Mouse (Mus musculus) hindbrain, embryonic 13.5 days (tissue): Measurements from ENCODE around the gene Stambp. TPM values are rescaled to one million over a fixed set of nuclear protein-coding genes. Genes with fewer than 3 reads are reported as not detected.

Source experiments
- ATAC-seq: fragments of 200-750 bp; cut with Nextera tagmentation; 2 replicates; pipeline ENCODE4 v1.8.0; 2017; ENCODE audit warnings: moderate TSS enrichment; ENCODE audit not compliant: low FRiP score
- H3K27ac ChIP-seq: fragments of 300-500 bp; sonication (generic); 2 replicates; pipeline ENCODE4 v1.5.1; 2015; ENCODE audit warnings: inconsistent platforms, mild to moderate bottlenecking, moderate library complexity
- H3K27me3 ChIP-seq: fragments of 300-500 bp; sonication (generic); 2 replicates; pipeline ENCODE4 v1.6.1; 2015; ENCODE audit warnings: mild to moderate bottlenecking, inconsistent platforms
- H3K36me3 ChIP-seq: fragments of 300-500 bp; sonication (generic); 2 replicates; pipeline ENCODE4 v1.6.1; 2015; ENCODE audit warnings: mild to moderate bottlenecking, inconsistent platforms
- H3K4me1 ChIP-seq: fragments of 300-500 bp; sonication (generic); replicated peaks from 2 replicates; pipeline ENCODE4 v1.6.1; 2015; ENCODE audit warnings: inconsistent platforms
- H3K4me2 ChIP-seq: fragments of 300-500 bp; sonication (generic); 2 replicates; pipeline ENCODE4 v1.6.1; 2015; ENCODE audit warnings: inconsistent platforms, mild to moderate bottlenecking, moderate library complexity
- H3K4me3 ChIP-seq: fragments of 300-500 bp; sonication (generic); 2 replicates; pipeline ENCODE4 v1.5.1; 2015; ENCODE audit warnings: mild to moderate bottlenecking, inconsistent platforms
- H3K9ac ChIP-seq: fragments of 300-500 bp; sonication (generic); 2 replicates; pipeline ENCODE4 v1.6.1; 2015; ENCODE audit warnings: mild to moderate bottlenecking, inconsistent platforms
- H3K9me3 ChIP-seq: fragments of 300-500 bp; sonication (generic); 2 replicates; pipeline ENCODE4 v1.6.1; 2016; ENCODE audit warnings: inconsistent platforms
- WGBS: fragments of 180-500 bp; shearing (Covaris S2); methylation state at CpG from one replicate; pipeline ENCODE4 v1.1.7; 2015; 5-methylcytosine and 5-hydroxymethylcytosine counted together
- polyA plus RNA-seq: library from polyadenylated mRNA; unstranded; fragments of >200 nt; fragmentation: Nextera tagmentation; extraction: Ambion mirVana; gene quantifications from 2 replicates; pipeline ENCODE4 v1.2.1, GENCODE M21; 2015

Stambp gene
- polyA plus RNA-seq = 50.1 and 51.4 TPM in 2 replicates

GRCm38 (mm10) chr6:83572671-83573070 is at the start of gene Stambp:
TSS of gene Stambp (minus strand) at chr6:83572729.
- H3K4me3 ChIP-seq = peak within 1 kb of the TSS; percentile 84
- H3K27me3 ChIP-seq = peaks cover 15% of the 10 kb centered on the region; the same call in 1 of the 2 replicates
- H3K4me1 ChIP-seq = peaks cover 32% of the 10 kb centered on the region
- ATAC-seq = peak; percentile 88
- peak within 1 kb of the TSS; percentile 91 for H3K9ac ChIP-seq
- H3K36me3 ChIP-seq = peaks cover 17% of the 10 kb centered on the region
- peak within 1 kb of the TSS; percentile 95 for H3K27ac ChIP-seq
- H3K9me3 ChIP-seq = no peaks in the 10 kb centered on the region
- H3K4me2 ChIP-seq = peak within 1 kb of the TSS; percentile 82
- 0% methylated on average over 8 of the region's 11 CpGs for WGBS

GRCm38 (mm10) chr6:83619955-83620354 is 47.4 kb upstream of the Stambp start:
- ATAC-seq = no peak
- no peak overlapping the region for H3K4me3 ChIP-seq
- WGBS = 61% methylated on average over 9 of the region's 9 CpGs
- no peaks in the 10 kb centered on the region for H3K4me1 ChIP-seq
- H3K4me2 ChIP-seq = no peak overlapping the region
- H3K27me3 ChIP-seq = no peaks in the 10 kb centered on the region
- no peak overlapping the region for H3K27ac ChIP-seq
- no peak overlapping the region for H3K9ac ChIP-seq
- no peaks in the 10 kb centered on the region for H3K36me3 ChIP-seq
- no peaks in the 10 kb centered on the region for H3K9me3 ChIP-seq

- H3K27me3 ChIP-seq = no peaks in the 10 kb centered on the region
- WGBS = 86% methylated on average over 15 of the region's 15 CpGs
- no peaks in the 10 kb centered on the region for H3K9me3 ChIP-seq
- no peaks in the 10 kb centered on the region for H3K4me1 ChIP-seq
- no peaks in the 10 kb centered on the region for H3K36me3 ChIP-seq
- no peak overlapping the region for H3K4me2 ChIP-seq
- ATAC-seq = no peak
- no peak overlapping the region for H3K4me3 ChIP-seq
- H3K27ac ChIP-seq = no peak overlapping the region
- H3K9ac ChIP-seq = no peak overlapping the region
Measured at GRCm38 (mm10) chr6:83617581-83618335, 45.2 kb upstream of the Stambp start.

- Histone ChIP-seq H3K4me3 (no peak overlapping the region), H3K27me3 (no peaks in the 10 kb centered on the region), H3K9me3 (no peaks in the 10 kb centered on the region), H3K27ac (no peak overlapping the region), H3K36me3 (no peaks in the 10 kb centered on the region), H3K9ac (no peak overlapping the region), H3K4me2 (no peak overlapping the region), H3K4me1 (no peaks in the 10 kb centered on the region)
- WGBS = 82% methylated on average over 5 of the region's 5 CpGs
- no peak for ATAC-seq
Measured at GRCm38 (mm10) chr6:83616512-83616911, 44.0 kb upstream of the Stambp start.

GRCm38 (mm10) chr6:83614469-83614868 is 41.9 kb upstream of the Stambp start:
- Histone ChIP-seq H3K4me1 (no peaks in the 10 kb centered on the region), H3K27me3 (no peaks in the 10 kb centered on the region), H3K9ac (no peak overlapping the region), H3K36me3 (no peaks in the 10 kb centered on the region), H3K4me2 (no peak overlapping the region), H3K9me3 (no peaks in the 10 kb centered on the region), H3K27ac (no peak overlapping the region), H3K4me3 (no peak overlapping the region)
- 94% methylated on average over 4 of the region's 4 CpGs for WGBS
- ATAC-seq = no peak

- Histone ChIP-seq H3K27me3 (no peaks in the 10 kb centered on the region), H3K36me3 (no peaks in the 10 kb centered on the region), H3K4me3 (no peak overlapping the region), H3K9me3 (no peaks in the 10 kb centered on the region), H3K4me1 (no peaks in the 10 kb centered on the region), H3K4me2 (no peak overlapping the region), H3K27ac (no peak overlapping the region), H3K9ac (no peak overlapping the region)
- WGBS = 95% methylated on average over 1 of the region's 1 CpGs
- no peak for ATAC-seq
Measured at GRCm38 (mm10) chr6:83612976-83613375, 40.4 kb upstream of the Stambp start.

- 85% methylated on average over 6 of the region's 6 CpGs for WGBS
- Histone ChIP-seq H3K9me3 (no peaks in the 10 kb centered on the region), H3K4me2 (peak overlapping the region; percentile 57), H3K36me3 (no peaks in the 10 kb centered on the region), H3K27ac (no peak overlapping the region), H3K9ac (no peak overlapping the region), H3K27me3 (0 out of 2 replicates have a peak, but pooled peaks cover 5% of the 10 kb centered on the region), H3K4me3 (no peak overlapping the region), H3K4me1 (peaks cover 5% of the 10 kb centered on the region; the same call in 1 of the 2 replicates)
- no peak for ATAC-seq
Measured at GRCm38 (mm10) chr6:83599636-83600174, 27.2 kb upstream of the Stambp start.

GRCm38 (mm10) chr6:83599060-83599550 is 26.6 kb upstream of the Stambp start:
- peak overlapping the region; percentile 39 for H3K4me3 ChIP-seq
- H3K4me2 ChIP-seq = peak overlapping the region; percentile 57
- no peak overlapping the region for H3K27ac ChIP-seq
- peak overlapping the region; percentile 61 for H3K9ac ChIP-seq
- peak; percentile 24; the same call in 1 of the 2 replicates for ATAC-seq
- 0 out of 2 replicates have a peak, but pooled peaks cover 3% of the 10 kb centered on the region for H3K27me3 ChIP-seq
- no peaks in the 10 kb centered on the region for H3K9me3 ChIP-seq
- H3K36me3 ChIP-seq = no peaks in the 10 kb centered on the region
- 38% methylated on average over 24 of the region's 24 CpGs for WGBS
- peaks cover 5% of the 10 kb centered on the region; the same call in 1 of the 2 replicates for H3K4me1 ChIP-seq

GRCm38 (mm10) chr6:83598646-83599045 is 26.1 kb upstream of the Stambp start:
- Histone ChIP-seq H3K4me1 (peaks cover 5% of the 10 kb centered on the region; the same call in 1 of the 2 replicates), H3K27me3 (0 out of 2 replicates have a peak, but pooled peaks cover 6% of the 10 kb centered on the region), H3K4me2 (peak overlapping the region; percentile 57), H3K36me3 (no peaks in the 10 kb centered on the region), H3K9ac (peak overlapping the region; percentile 61), H3K4me3 (peak overlapping the region; percentile 39), H3K27ac (no peak overlapping the region), H3K9me3 (no peaks in the 10 kb centered on the region)
- no peak for ATAC-seq
- 10% methylated on average over 9 of the region's 9 CpGs for WGBS

GRCm38 (mm10) chr6:83597988-83598387 is 25.5 kb upstream of the Stambp start:
- 70% methylated on average over 3 of the region's 3 CpGs for WGBS
- H3K9me3 ChIP-seq = no peaks in the 10 kb centered on the region

GRCm38 (mm10) chr6:83595035-83595434 is 22.5 kb upstream of the Stambp start:
- H3K9me3 ChIP-seq = no peaks in the 10 kb centered on the region
- 0 out of 2 replicates have a peak, but pooled peaks cover 3% of the 10 kb centered on the region for H3K27me3 ChIP-seq
- ATAC-seq = no peak
- WGBS = 94% methylated on average over 2 of the region's 2 CpGs
- H3K4me2 ChIP-seq = no peak overlapping the region
- H3K27ac ChIP-seq = no peak overlapping the region
- H3K4me3 ChIP-seq = no peak overlapping the region
- no peak overlapping the region for H3K9ac ChIP-seq
- peaks cover 5% of the 10 kb centered on the region; the same call in 1 of the 2 replicates for H3K4me1 ChIP-seq
- H3K36me3 ChIP-seq = no peaks in the 10 kb centered on the region

More at GRCm38 (mm10) chr6:83597988-83598387, 25.5 kb upstream of the Stambp start:
- ATAC-seq = no peak
- Histone ChIP-seq H3K4me2 (no peak overlapping the region), H3K9ac (no peak overlapping the region), H3K27ac (no peak overlapping the region), H3K4me3 (no peak overlapping the region), H3K27me3 (0 out of 2 replicates have a peak, but pooled peaks cover 6% of the 10 kb centered on the region), H3K4me1 (peaks cover 5% of the 10 kb centered on the region; the same call in 1 of the 2 replicates), H3K36me3 (no peaks in the 10 kb centered on the region)

GRCm38 (mm10) chr6:83593896-83594295 is 21.4 kb upstream of the Stambp start:
- Histone ChIP-seq H3K9me3 (no peaks in the 10 kb centered on the region), H3K4me3 (no peak overlapping the region), H3K4me1 (peaks cover 1% of the 10 kb centered on the region; the same call in 1 of the 2 replicates), H3K4me2 (no peak overlapping the region), H3K27ac (no peak overlapping the region), H3K36me3 (no peaks in the 10 kb centered on the region), H3K27me3 (0 out of 2 replicates have a peak, but pooled peaks cover 3% of the 10 kb centered on the region), H3K9ac (no peak overlapping the region)
- WGBS = 78% methylated on average over 7 of the region's 7 CpGs
- no peak for ATAC-seq
